Mouse (Mus musculus): ENCODE results near the gene Tmem51. TPM values are rescaled to one million over a fixed set of nuclear protein-coding genes. Genes with fewer than 3 reads are reported as not detected.

The Tmem51 gene
- polyA plus RNA-seq (2017; shearing (Covaris generic)), result 1 to 10 TPM in 1 of 3 experiments, under 1 TPM in 2; 0.17 to 1.4 (median 0.50) TPM

- no peak for ATAC-seq
Measured at GRCm38 (mm10) chr4:142084131-142084899, at the start of gene Tmem51. Gene Tmem51 (minus strand): TSS chr4:142084304.

- ATAC-seq, result no peak
Measured at GRCm38 (mm10) chr4:142130162-142130561, 46.1 kb upstream of the Tmem51 start.

- no peak for ATAC-seq
Measured at GRCm38 (mm10) chr4:142127275-142127788, 43.2 kb upstream of the Tmem51 start.

- no peak for ATAC-seq
Measured at GRCm38 (mm10) chr4:142126641-142127274, 42.7 kb upstream of the Tmem51 start.

- ATAC-seq, result no peak
Measured at GRCm38 (mm10) chr4:142121164-142121563, 37.1 kb upstream of the Tmem51 start.

GRCm38 (mm10) chr4:142118522-142118921 lies 34.4 kb upstream of the Tmem51 start:
- no peak for ATAC-seq

- ATAC-seq, result no peak
Measured at GRCm38 (mm10) chr4:142117993-142118392, 33.9 kb upstream of the Tmem51 start.

- ATAC-seq, result no peak
Measured at GRCm38 (mm10) chr4:142113306-142113705, 29.2 kb upstream of the Tmem51 start.

- ATAC-seq, result no peak
Measured at GRCm38 (mm10) chr4:142103081-142103671, 19.1 kb upstream of the Tmem51 start.

- ATAC-seq, result no peak
Measured at GRCm38 (mm10) chr4:142098303-142098702, 14.2 kb upstream of the Tmem51 start.

GRCm38 (mm10) chr4:142097871-142098270 lies 13.8 kb upstream of the Tmem51 start:
- no peak for ATAC-seq

GRCm38 (mm10) chr4:142095513-142096241 lies 11.6 kb upstream of the Tmem51 start:
- no peak for ATAC-seq

- no peak for ATAC-seq
Measured at GRCm38 (mm10) chr4:142094386-142094785, 10.3 kb upstream of the Tmem51 start.

- ATAC-seq, result no peak
Measured at GRCm38 (mm10) chr4:142091100-142091499, 7.0 kb upstream of the Tmem51 start.

- ATAC-seq, result no peak
Measured at GRCm38 (mm10) chr4:142089966-142090365, 5.9 kb upstream of the Tmem51 start.

- no peak for ATAC-seq
Measured at GRCm38 (mm10) chr4:142088836-142089235, 4.7 kb upstream of the Tmem51 start.

- ATAC-seq, result no peak
Measured at GRCm38 (mm10) chr4:142088409-142088808, 4.3 kb upstream of the Tmem51 start.

GRCm38 (mm10) chr4:142084936-142085563 lies 946 bp upstream of the Tmem51 start:
- no peak for ATAC-seq

GRCm38 (mm10) chr4:142083762-142084130 lies 358 bp downstream of the Tmem51 start:
- ATAC-seq, result no peak

- no peak for ATAC-seq
Measured at GRCm38 (mm10) chr4:142083193-142083592, 911 bp downstream of the Tmem51 start.

- ATAC-seq, result no peak
Measured at GRCm38 (mm10) chr4:142082703-142083102, 1.4 kb downstream of the Tmem51 start.

GRCm38 (mm10) chr4:142081631-142082283 lies 2.3 kb downstream of the Tmem51 start:
- no peak for ATAC-seq

Data from inflammation-experienced regulatory T-cells, adult 6 months (primary cell).